Comparison of ENCODE assay signal across 8 mouse cellular contexts in the genomic region with DNA sequence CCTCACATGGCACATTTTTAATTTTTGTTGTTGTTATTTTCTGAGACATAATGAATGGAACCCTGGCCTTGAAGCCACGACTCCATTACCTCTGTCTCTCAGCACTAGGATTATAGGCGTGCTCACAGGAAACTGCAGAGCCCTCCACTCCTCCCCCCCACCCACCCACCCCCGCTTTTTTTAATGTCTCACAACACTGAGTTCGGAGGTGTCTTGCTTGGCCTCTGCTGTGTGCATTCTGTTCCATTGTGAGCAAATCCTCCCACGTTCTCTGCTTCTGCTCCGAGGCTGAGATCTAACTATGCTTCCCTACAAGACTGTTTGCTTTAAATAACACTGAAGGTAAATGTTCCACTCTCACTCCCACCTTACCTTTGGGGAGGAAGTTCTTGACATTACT. TPM values are rescaled to one million over a fixed set of nuclear protein-coding genes. Genes with fewer than 3 reads are reported as not detected.
A peak's percentile ranks its signal among the peaks of the same experiment; 100 is the strongest.
DNase-seq lines count a peak whose midpoint lies in the region; ATAC-seq and TF ChIP-seq lines count a peak whose summit lies in the region.

No protein-coding gene starts in this region.

- peak overlapping the region; percentile 74 for H3K4me2 ChIP-seq in limb, embryonic 11.5 days (ENCODE audit: low read depth, severe bottlenecking)

- peaks cover 3% of the 10 kb centered on the region for H3K4me1 ChIP-seq in heart, adult 2 months (ENCODE audit: control insufficient read depth, insufficient read depth, low read length)
- H3K4me1 ChIP-seq in forebrain, embryonic 10.5 days, result peaks cover 23% of the 10 kb centered on the region
- no peaks in the 10 kb centered on the region for H3K4me1 ChIP-seq in limb, embryonic 11.5 days (ENCODE audit: control insufficient read depth, insufficient read depth, low read length)

- intact Hi-C loops in heart, adult 2 months (cut with DNase I), result no loop called here
- intact Hi-C loops in gastrocnemius, postnatal 36 days (cut with DNase I), result loop anchor here (5.0 kb wide), 1 partner anchor 318 kb away; no protein-coding TSS in a partner anchor

- peaks cover 1% of the 10 kb centered on the region; the same call in 1 of the 2 replicates for H3K79me2 ChIP-seq in heart, adult 2 months (replicated peaks; ENCODE audit: control insufficient read depth, insufficient read depth, low read length)

- H3K27me3 ChIP-seq in heart, adult 2 months (ENCODE audit: control insufficient read depth, insufficient read depth, low read length), result no peaks in the 10 kb centered on the region
- no peaks in the 10 kb centered on the region for H3K27me3 ChIP-seq in forebrain, embryonic 10.5 days (ENCODE audit: poor library complexity, severe bottlenecking)
- no peaks in the 10 kb centered on the region for H3K27me3 ChIP-seq in limb, embryonic 11.5 days (ENCODE audit: control insufficient read depth, insufficient read depth, low read length)

- DNase-seq in heart, adult 2 months, result no peak
- no peak for DNase-seq in heart, adult 9 months (ENCODE audit: low spot score in 2 of 2)
- no peak for DNase-seq in forebrain, embryonic 10.5 days (ENCODE audit: extremely low spot score, low spot score)
- DNase-seq in limb, embryonic 11.5 days (ENCODE audit: low spot score), result no peak
- peak; percentile 8 for DNase-seq in right cerebral cortex, postnatal 25 days
- DNase-seq in gastrocnemius, postnatal 36 days, result no peak
- no peak for DNase-seq in gastrocnemius, postnatal 4 days (ENCODE audit: low spot score in 2 of 2)

- H3K36me3 ChIP-seq in heart, adult 2 months (ENCODE audit: control insufficient read depth, insufficient read depth, low read length), result no peaks in the 10 kb centered on the region; the same call in 1 of the 2 replicates
- H3K36me3 ChIP-seq in forebrain, embryonic 10.5 days (replicated peaks), result peaks cover 32% of the 10 kb centered on the region
- peaks cover 2% of the 10 kb centered on the region; the same call in 1 of the 2 replicates for H3K36me3 ChIP-seq in limb, embryonic 11.5 days (ENCODE audit: control insufficient read depth, insufficient read depth, low read length)

- no peak for TF ChIP-seq POLR2A in heart, adult 2 months (IDR thresholded peaks at IDR 0.05; ENCODE audit: insufficient read depth, low read depth, low read length)

- TF ChIP-seq EP300 in heart, adult 2 months (IDR thresholded peaks at IDR 0.05; ENCODE audit: insufficient read depth, low read depth, low read length), result no peak

- ATAC-seq in CD4-positive, CD25-positive, alpha-beta regulatory T cell, adult 4 months, result peak; percentile 58
- 0 out of 2 replicates have a peak, but pooled peaks have one; percentile 35 for ATAC-seq in limb, embryonic 11.5 days (ENCODE audit: insufficient number of reproducible peaks, low FRiP score, low TSS enrichment, low read depth)

- 31% methylated on average over 6 of the region's 6 CpGs for WGBS in heart, adult 2 months
- 71% methylated on average over 6 of the region's 6 CpGs for WGBS in forebrain, embryonic 10.5 days
- WGBS in limb, embryonic 11.5 days, result 55% methylated on average over 6 of the region's 6 CpGs

- H3K9me3 ChIP-seq in forebrain, embryonic 10.5 days, result no peaks in the 10 kb centered on the region
- no peaks in the 10 kb centered on the region for H3K9me3 ChIP-seq in limb, embryonic 11.5 days (ENCODE audit: control insufficient read depth, low read length)

- no peak overlapping the region for H3K9ac ChIP-seq in heart, adult 2 months (ENCODE audit: low read depth, low read length)
- H3K9ac ChIP-seq in limb, embryonic 11.5 days (ENCODE audit: low read length), result peak overlapping the region; percentile 83

- H3K27ac ChIP-seq in heart, adult 2 months, result peak overlapping the region; percentile 94
- H3K27ac ChIP-seq in forebrain, embryonic 10.5 days, result peak overlapping the region; percentile 93
- H3K27ac ChIP-seq in limb, embryonic 11.5 days (replicated peaks; ENCODE audit: low read depth, low read length), result no peak overlapping the region

- H3K4me3 ChIP-seq in heart, adult 2 months, result peak overlapping the region; percentile 82
- peak overlapping the region; percentile 90 for H3K4me3 ChIP-seq in forebrain, embryonic 10.5 days
- peak overlapping the region; percentile 83 for H3K4me3 ChIP-seq in limb, embryonic 11.5 days (ENCODE audit: low read depth, low read length)

- no peak for TF ChIP-seq CTCF in heart, adult 2 months (IDR thresholded peaks at IDR 0.05)

RNA-seq across cellular contexts. Expression of gene Zfp330, which starts 0.5 kb away (rescaled TPM):
- 10 to 100 TPM; 17.6 to 19.1 TPM for total RNA-seq in heart, adult 2 months (2021)
- 9.7 and 16.0 TPM in 2 replicates for polyA plus RNA-seq in heart, adult 2 months (2012; rRNA removed)
- 10 to 100 TPM; 70.3 to 73.0 TPM for polyA plus RNA-seq in CD4-positive, CD25-positive, alpha-beta regulatory T cell, adult 4 months (2017; shearing (Covaris generic))
- polyA plus RNA-seq in forebrain, embryonic 10.5 days (2016; fragmentation: Nextera tagmentation; extraction: Ambion mirVana), result 76.9 and 78.2 TPM in 2 replicates
- polyA plus RNA-seq in limb, embryonic 11.5 days (2014; fragmentation: Nextera tagmentation; extraction: Ambion mirVana), result 83.1 and 88.4 TPM in 2 replicates
- 10 to 100 TPM; 14.0 to 19.8 TPM for total RNA-seq in gastrocnemius, postnatal 36 days (2021)
- 10 to 100 TPM; 30.5 to 37.7 TPM for total RNA-seq in gastrocnemius, postnatal 4 days (2021)
